Mouse (Mus musculus) monocyte, adult 2 months (primary cell): Measurements from ENCODE around the gene 4930512M02Rik.
A peak's percentile ranks its signal among the peaks of the same experiment; 100 is the strongest.

Experiments
- DNase-seq, 2 experiments: peaks; one replicate each; pipeline ENCODE4 v3.0.0; 2022; ENCODE audit warnings: low spot score in 2 of 2, low read depth in 1 of 2

The 4930512M02Rik gene

GRCm38 (mm10) chr11:11565146-11565820, 62.4 kb downstream of the 4930512M02Rik start:
- no peak for DNase-seq

- no peak for DNase-seq
Measured at GRCm38 (mm10) chr11:11564266-11565044, 63.2 kb downstream of the 4930512M02Rik start.

GRCm38 (mm10) chr11:11561118-11561517, 66.5 kb downstream of the 4930512M02Rik start:
- no peak for DNase-seq

- no peak for DNase-seq
Measured at GRCm38 (mm10) chr11:11559099-11559686, 68.4 kb downstream of the 4930512M02Rik start.

GRCm38 (mm10) chr11:11558662-11559061, 69.0 kb downstream of the 4930512M02Rik start:
- DNase-seq, result peak in 1 of 2 experiments; percentile 20

GRCm38 (mm10) chr11:11557173-11557967, 70.3 kb downstream of the 4930512M02Rik start:
- DNase-seq, result peak in 1 of 2 experiments; percentile 46

GRCm38 (mm10) chr11:11556186-11556585, 71.4 kb downstream of the 4930512M02Rik start:
- no peak for DNase-seq

- no peak for DNase-seq
Measured at GRCm38 (mm10) chr11:11555563-11555962, 72.1 kb downstream of the 4930512M02Rik start.

GRCm38 (mm10) chr11:11547597-11548240, 79.9 kb downstream of the 4930512M02Rik start:
- DNase-seq, result no peak

- DNase-seq, result no peak
Measured at GRCm38 (mm10) chr11:11546903-11547511, 80.6 kb downstream of the 4930512M02Rik start.

- DNase-seq, result no peak
Measured at GRCm38 (mm10) chr11:11545948-11546347, 81.7 kb downstream of the 4930512M02Rik start.
